Mouse (Mus musculus): ENCODE measurements around the gene Sowahc. TPM values are rescaled to one million over a fixed set of nuclear protein-coding genes. Genes with fewer than 3 reads are reported as not detected.

The Sowahc gene
- polyA plus RNA-seq, 1 experiment from 2014 or later, result 2.8 TPM

- no peaks in the 10 kb centered on the region for H3K9me3 ChIP-seq (replicated peaks)
- peaks cover 21% of the 10 kb centered on the region for H3K4me1 ChIP-seq
- H3K27me3 ChIP-seq (replicated peaks), result peaks cover 44% of the 10 kb centered on the region
- 68% methylated on average over 2 of the region's 2 CpGs for WGBS (ENCODE audit: insufficient replicate concordance)
- H3K36me3 ChIP-seq, result no peaks in the 10 kb centered on the region
- H3K4me3 ChIP-seq, result no peak overlapping the region
- H3K27ac ChIP-seq, result no peak overlapping the region
- no peak for ATAC-seq
- H3K4me2 ChIP-seq, result no peak overlapping the region
- H3K9ac ChIP-seq, result no peak overlapping the region
Observed at GRCm38 (mm10) chr10:59225137-59225536, 3.4 kb downstream of the Sowahc start.

DNA sequence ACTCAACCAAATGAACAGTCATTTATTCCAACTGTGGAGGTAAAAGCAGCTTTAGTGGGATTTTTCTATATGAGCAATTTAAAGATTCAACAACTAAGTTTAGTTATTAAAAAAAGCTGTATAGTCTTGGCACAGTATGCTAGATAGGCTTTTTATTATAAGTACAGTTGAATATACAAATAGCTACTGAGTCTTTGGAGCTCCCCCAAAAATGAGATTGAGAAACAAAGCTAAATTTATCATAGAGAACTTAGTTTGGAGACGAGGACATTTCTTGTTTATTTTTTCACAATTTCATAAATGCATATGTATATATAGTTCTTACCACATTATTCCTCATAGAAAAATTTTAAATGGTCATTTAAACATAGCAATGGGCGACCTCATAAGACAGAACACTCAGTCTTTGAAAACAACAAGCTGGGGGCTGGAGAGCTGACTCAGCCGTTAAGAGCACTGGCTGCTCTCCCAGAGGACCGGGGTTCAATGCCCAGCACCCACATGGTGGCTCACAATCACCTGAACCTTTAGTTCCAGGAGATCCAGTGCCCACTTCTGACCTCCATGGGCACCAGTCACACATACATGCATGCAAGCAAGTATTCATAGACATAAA is 7.6 kb downstream of the Sowahc start:
- no peak overlapping the region for H3K4me3 ChIP-seq
- H3K9me3 ChIP-seq (replicated peaks), result no peaks in the 10 kb centered on the region
- H3K4me1 ChIP-seq, result no peaks in the 10 kb centered on the region
- no peak for ATAC-seq
- no peak overlapping the region for H3K27ac ChIP-seq
- H3K27me3 ChIP-seq (replicated peaks), result peaks cover 9% of the 10 kb centered on the region
- H3K4me2 ChIP-seq, result no peak overlapping the region
- no peaks in the 10 kb centered on the region for H3K36me3 ChIP-seq
- no peak overlapping the region for H3K9ac ChIP-seq
- WGBS (ENCODE audit: insufficient replicate concordance), result 52% methylated on average over 4 of the region's 4 CpGs

GRCm38 (mm10) chr10:59235227-59235626 is 13.5 kb downstream of the Sowahc start:
- no peaks in the 10 kb centered on the region for H3K36me3 ChIP-seq
- H3K4me1 ChIP-seq, result no peaks in the 10 kb centered on the region
- H3K4me2 ChIP-seq, result no peak overlapping the region
- 63% methylated on average over 2 of the region's 2 CpGs for WGBS (ENCODE audit: insufficient replicate concordance)
- H3K4me3 ChIP-seq, result no peak overlapping the region
- H3K27ac ChIP-seq, result no peak overlapping the region
- no peak for ATAC-seq
- no peak overlapping the region for H3K9ac ChIP-seq
- H3K9me3 ChIP-seq (replicated peaks), result no peaks in the 10 kb centered on the region
- no peaks in the 10 kb centered on the region; the same call in none of the 2 replicates for H3K27me3 ChIP-seq (replicated peaks)

DNA sequence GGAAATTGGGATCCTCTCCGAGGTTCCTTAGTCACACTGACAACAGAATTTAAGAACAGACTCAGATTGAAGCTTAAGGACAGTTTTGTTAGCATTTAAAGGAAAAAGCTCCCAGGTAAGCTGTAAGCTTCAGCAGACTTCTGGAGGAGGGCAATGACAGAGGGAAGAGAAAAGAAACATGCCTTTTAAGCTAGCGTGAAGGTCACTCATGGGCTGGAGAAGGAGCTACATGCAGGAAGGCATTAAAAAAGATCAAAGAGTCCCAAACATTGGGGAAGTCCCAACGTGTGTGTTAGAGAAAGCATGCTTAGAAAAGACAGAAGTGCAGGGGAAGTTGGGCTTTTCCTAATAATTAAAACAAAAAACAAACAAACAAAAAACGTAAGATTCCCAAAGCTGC is 14.1 kb downstream of the Sowahc start:
- Histone ChIP-seq H3K9me3 (replicated peaks) (no peaks in the 10 kb centered on the region), H3K36me3 (no peaks in the 10 kb centered on the region), H3K4me1 (no peaks in the 10 kb centered on the region), H3K27ac (no peak overlapping the region), H3K4me3 (no peak overlapping the region), H3K27me3 (replicated peaks) (no peaks in the 10 kb centered on the region; the same call in none of the 2 replicates), H3K9ac (no peak overlapping the region), H3K4me2 (no peak overlapping the region)
- WGBS (ENCODE audit: insufficient replicate concordance), result 47% methylated on average over 4 of the region's 4 CpGs
- ATAC-seq, result no peak

- no peak overlapping the region for H3K27ac ChIP-seq
- no peaks in the 10 kb centered on the region for H3K4me1 ChIP-seq
- H3K4me2 ChIP-seq, result no peak overlapping the region
- ATAC-seq, result no peak
- no peaks in the 10 kb centered on the region for H3K9me3 ChIP-seq (replicated peaks)
- WGBS (ENCODE audit: insufficient replicate concordance), result 54% methylated on average over 6 of the region's 6 CpGs
- H3K36me3 ChIP-seq, result no peaks in the 10 kb centered on the region
- no peak overlapping the region for H3K4me3 ChIP-seq
- H3K27me3 ChIP-seq (replicated peaks), result no peaks in the 10 kb centered on the region; the same call in none of the 2 replicates
- H3K9ac ChIP-seq, result no peak overlapping the region
Observed at GRCm38 (mm10) chr10:59236486-59236885, 14.7 kb downstream of the Sowahc start.

DNA sequence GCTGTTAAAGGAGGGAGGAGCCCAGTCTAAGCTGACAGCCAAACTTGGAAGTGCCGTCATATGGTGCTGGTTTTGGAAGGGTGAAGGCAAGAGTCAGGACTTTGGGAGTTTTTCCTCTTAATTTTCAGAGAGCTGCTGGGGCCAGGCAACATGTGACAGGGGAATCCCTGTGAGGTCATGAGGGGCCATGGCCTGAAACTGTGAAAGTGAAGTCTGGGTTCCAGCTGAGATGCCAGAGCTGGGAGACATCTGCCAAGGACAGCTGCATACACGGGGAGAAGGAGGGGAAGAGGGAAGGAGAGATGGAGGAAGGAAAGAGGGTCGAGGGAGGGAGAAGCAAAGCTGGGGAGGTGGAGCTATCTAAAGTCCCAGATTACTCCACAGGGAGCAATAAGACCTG is 16.0 kb downstream of the Sowahc start:
- Histone ChIP-seq H3K27ac (no peak overlapping the region), H3K4me2 (no peak overlapping the region), H3K27me3 (replicated peaks) (peaks cover 1% of the 10 kb centered on the region), H3K4me1 (no peaks in the 10 kb centered on the region), H3K9ac (no peak overlapping the region), H3K9me3 (replicated peaks) (no peaks in the 10 kb centered on the region), H3K4me3 (no peak overlapping the region), H3K36me3 (no peaks in the 10 kb centered on the region)
- ATAC-seq, result no peak
- WGBS (ENCODE audit: insufficient replicate concordance), result 21% methylated on average over 3 of the region's 3 CpGs

GRCm38 (mm10) chr10:59241141-59241541 is 19.4 kb downstream of the Sowahc start:
- no peak for ATAC-seq
- no peak overlapping the region for H3K9ac ChIP-seq
- peaks cover 6% of the 10 kb centered on the region for H3K27me3 ChIP-seq (replicated peaks)
- WGBS (ENCODE audit: insufficient replicate concordance), result 59% methylated on average over 3 of the region's 3 CpGs
- no peaks in the 10 kb centered on the region for H3K9me3 ChIP-seq (replicated peaks)
- no peak overlapping the region for H3K4me3 ChIP-seq
- no peaks in the 10 kb centered on the region for H3K4me1 ChIP-seq
- H3K4me2 ChIP-seq, result no peak overlapping the region
- no peak overlapping the region for H3K27ac ChIP-seq
- H3K36me3 ChIP-seq, result no peaks in the 10 kb centered on the region

DNA sequence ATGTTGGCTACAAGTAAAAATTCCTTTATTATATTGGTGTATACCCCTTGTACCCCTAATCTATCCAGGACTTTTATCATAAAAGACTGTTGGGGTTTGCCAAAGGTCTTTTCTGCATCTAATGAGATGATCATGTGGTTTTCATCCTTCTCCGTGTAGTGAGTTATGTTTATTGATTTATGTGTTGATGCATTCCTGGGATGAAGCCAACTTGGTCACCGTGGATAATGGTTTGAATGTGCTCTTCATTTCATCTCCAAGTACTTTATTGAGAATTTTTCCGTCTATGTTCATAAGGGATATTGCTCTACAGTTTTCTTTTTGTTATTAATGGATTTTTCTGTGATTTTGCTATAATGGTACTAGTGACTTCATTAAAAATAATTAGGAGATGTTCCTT is 27.8 kb downstream of the Sowahc start:
- Histone ChIP-seq H3K9ac (no peak overlapping the region), H3K27me3 (replicated peaks) (no peaks in the 10 kb centered on the region), H3K36me3 (no peaks in the 10 kb centered on the region), H3K4me2 (no peak overlapping the region), H3K4me1 (peaks cover 6% of the 10 kb centered on the region; the same call in 1 of the 2 replicates), H3K4me3 (no peak overlapping the region), H3K9me3 (replicated peaks) (no peaks in the 10 kb centered on the region), H3K27ac (no peak overlapping the region)
- 55% methylated on average over 3 of the region's 3 CpGs for WGBS (ENCODE audit: insufficient replicate concordance)
- ATAC-seq, result no peak

DNA sequence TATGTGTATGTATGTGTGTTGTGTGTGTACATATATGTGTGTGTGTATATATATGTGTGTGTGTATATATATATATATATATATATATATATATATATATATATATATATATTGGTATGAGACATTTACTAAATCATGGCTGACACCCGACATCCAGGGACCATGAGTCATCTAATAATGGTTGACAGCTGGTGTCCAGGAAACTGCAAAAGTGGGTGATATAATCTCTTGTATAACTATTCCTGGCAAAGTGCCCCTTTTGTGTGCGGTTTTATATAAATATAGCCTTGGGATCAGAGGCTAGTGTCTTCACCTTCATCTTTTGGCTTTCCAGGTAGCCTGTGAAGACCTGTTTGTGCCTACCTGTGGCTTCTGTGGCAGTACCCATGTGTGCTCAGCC is 28.9 kb downstream of the Sowahc start:
- Histone ChIP-seq H3K4me3 (no peak overlapping the region), H3K9ac (no peak overlapping the region), H3K4me2 (no peak overlapping the region), H3K27ac (no peak overlapping the region), H3K36me3 (no peaks in the 10 kb centered on the region), H3K9me3 (replicated peaks) (no peaks in the 10 kb centered on the region), H3K27me3 (replicated peaks) (no peaks in the 10 kb centered on the region), H3K4me1 (peaks cover 12% of the 10 kb centered on the region)
- 52% methylated on average over 2 of the region's 2 CpGs for WGBS (ENCODE audit: insufficient replicate concordance)
- no peak for ATAC-seq

DNA sequence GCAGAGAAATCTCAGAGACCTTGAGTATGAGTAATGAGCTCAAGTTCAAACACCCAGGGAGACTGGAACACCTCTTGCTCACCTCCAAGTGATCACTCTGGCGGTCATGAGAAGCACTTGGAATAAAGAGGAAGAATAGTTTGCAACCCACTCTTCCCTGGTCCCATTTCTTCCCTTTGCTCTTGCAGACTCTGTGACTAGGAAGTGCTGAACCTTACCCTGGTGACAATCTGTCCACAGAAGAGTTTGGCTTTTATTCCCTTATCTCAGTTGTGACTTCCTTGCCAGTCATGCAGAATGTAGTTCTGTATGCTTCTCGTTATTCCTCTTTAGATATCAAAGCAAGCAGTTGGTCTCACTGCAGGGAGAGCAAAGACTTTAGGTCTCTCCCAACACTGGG is 30.2 kb downstream of the Sowahc start:
- H3K27ac ChIP-seq, result no peak overlapping the region
- no peaks in the 10 kb centered on the region for H3K9me3 ChIP-seq (replicated peaks)
- H3K4me3 ChIP-seq, result no peak overlapping the region
- WGBS (ENCODE audit: insufficient replicate concordance), result 22% methylated on average over 2 of the region's 2 CpGs
- H3K4me2 ChIP-seq, result no peak overlapping the region
- no peak for ATAC-seq
- H3K4me1 ChIP-seq, result peaks cover 17% of the 10 kb centered on the region
- H3K36me3 ChIP-seq, result no peaks in the 10 kb centered on the region
- no peak overlapping the region for H3K9ac ChIP-seq
- H3K27me3 ChIP-seq (replicated peaks), result no peaks in the 10 kb centered on the region

DNA sequence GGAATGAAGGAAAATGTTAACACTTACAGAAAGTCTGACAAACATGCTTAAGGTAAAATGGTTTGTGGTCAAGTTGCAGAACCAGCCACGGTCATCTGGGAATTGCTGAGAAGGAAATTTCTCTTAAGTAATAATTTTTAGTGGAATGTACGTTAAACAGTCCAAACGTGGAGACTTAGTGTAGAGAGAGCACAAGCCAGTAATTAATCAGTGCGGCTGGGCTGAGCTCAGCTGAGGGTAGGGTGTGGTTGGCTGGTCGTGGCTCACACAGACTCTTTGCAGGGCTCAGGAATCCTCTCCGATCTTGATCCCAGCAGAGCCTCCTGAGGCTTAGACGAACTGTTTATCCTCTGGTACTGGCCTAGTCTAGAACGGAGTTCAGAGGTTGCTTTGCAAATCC is 30.6 kb downstream of the Sowahc start:
- 45% methylated on average over 8 of the region's 8 CpGs for WGBS (ENCODE audit: insufficient replicate concordance)

GRCm38 (mm10) chr10:59253541-59254079 is 31.9 kb downstream of the Sowahc start:
- no peak overlapping the region for H3K4me3 ChIP-seq
- H3K27me3 ChIP-seq (replicated peaks), result no peaks in the 10 kb centered on the region
- H3K27ac ChIP-seq, result no peak overlapping the region
- ATAC-seq, result no peak
- WGBS (ENCODE audit: insufficient replicate concordance), result 66% methylated on average over 8 of the region's 8 CpGs
- H3K4me2 ChIP-seq, result no peak overlapping the region
- H3K9ac ChIP-seq, result no peak overlapping the region
- H3K4me1 ChIP-seq, result peaks cover 17% of the 10 kb centered on the region
- H3K9me3 ChIP-seq (replicated peaks), result no peaks in the 10 kb centered on the region
- H3K36me3 ChIP-seq, result no peaks in the 10 kb centered on the region

More for the DNA sequence above, 30.6 kb downstream of the Sowahc start:
- Histone ChIP-seq H3K4me2 (no peak overlapping the region), H3K9ac (no peak overlapping the region), H3K4me3 (no peak overlapping the region), H3K27me3 (replicated peaks) (no peaks in the 10 kb centered on the region), H3K9me3 (replicated peaks) (no peaks in the 10 kb centered on the region), H3K4me1 (peaks cover 17% of the 10 kb centered on the region), H3K27ac (no peak overlapping the region), H3K36me3 (no peaks in the 10 kb centered on the region)
- no peak for ATAC-seq

DNA sequence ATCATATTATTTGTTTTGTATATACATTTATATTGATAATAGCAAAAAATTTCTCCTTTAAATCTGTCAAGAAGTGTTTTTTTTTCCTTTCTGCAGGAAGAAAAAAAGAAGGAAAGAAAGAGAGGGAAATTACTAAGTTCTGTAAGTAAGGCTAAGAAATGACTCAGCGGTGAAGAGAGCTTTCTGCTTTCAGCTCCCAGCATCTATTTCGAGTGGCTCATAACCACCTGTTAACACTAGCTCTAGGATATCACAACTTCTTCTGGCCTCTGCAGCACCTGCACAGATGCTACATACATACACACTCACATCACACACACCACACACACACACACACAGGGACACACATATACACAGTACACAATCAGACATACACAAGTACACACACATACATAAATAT is 34.8 kb downstream of the Sowahc start:
- no peak overlapping the region for H3K9ac ChIP-seq
- H3K4me1 ChIP-seq, result peaks cover 17% of the 10 kb centered on the region
- H3K9me3 ChIP-seq (replicated peaks), result no peaks in the 10 kb centered on the region
- H3K27ac ChIP-seq, result no peak overlapping the region
- H3K4me2 ChIP-seq, result no peak overlapping the region
- no peaks in the 10 kb centered on the region for H3K36me3 ChIP-seq
- WGBS (ENCODE audit: insufficient replicate concordance), result 74% methylated on average over 2 of the region's 2 CpGs
- ATAC-seq, result no peak
- H3K4me3 ChIP-seq, result no peak overlapping the region
- H3K27me3 ChIP-seq (replicated peaks), result no peaks in the 10 kb centered on the region

All from liver, embryonic 12.5 days (tissue).